Mouse (Mus musculus) embryonic facial prominence, embryonic 15.5 days (tissue): ENCODE measurements around the gene Msrb1. TPM values are rescaled to one million over a fixed set of nuclear protein-coding genes. Genes with fewer than 3 reads are reported as not detected.

ENCODE experiments used
- ATAC-seq: fragments of 200-750 bp; cut with Nextera tagmentation; 2 replicates; pipeline ENCODE4 v1.8.0; 2017; ENCODE audit warnings: low read depth, moderate TSS enrichment; ENCODE audit not compliant: insufficient number of reproducible peaks, low FRiP score, low TSS enrichment
- H3K27ac ChIP-seq: fragments of 300-500 bp; sonication (generic); replicated peaks from 2 replicates; pipeline ENCODE4 v1.5.1; 2015; ENCODE audit warnings: mild to moderate bottlenecking, inconsistent platforms
- H3K27me3 ChIP-seq: fragments of 300-500 bp; sonication (generic); 2 replicates; pipeline ENCODE4 v1.6.1; 2015; ENCODE audit warnings: inconsistent platforms
- H3K36me3 ChIP-seq: fragments of 300-500 bp; sonication (generic); 2 replicates; pipeline ENCODE4 v1.6.1; 2015; ENCODE audit warnings: mild to moderate bottlenecking, inconsistent platforms
- H3K4me1 ChIP-seq: fragments of 300-500 bp; sonication (generic); 2 replicates; pipeline ENCODE4 v1.6.1; 2015; ENCODE audit warnings: inconsistent platforms
- H3K4me2 ChIP-seq: fragments of 300-500 bp; sonication (generic); replicated peaks from 2 replicates; pipeline ENCODE4 v1.6.1; 2015; ENCODE audit warnings: mild to moderate bottlenecking, inconsistent platforms
- H3K4me3 ChIP-seq: fragments of 300-500 bp; sonication (generic); replicated peaks from 2 replicates; pipeline ENCODE4 v1.5.1; 2015; ENCODE audit warnings: mild to moderate bottlenecking, inconsistent platforms
- H3K9ac ChIP-seq: fragments of 300-500 bp; sonication (generic); 2 replicates; pipeline ENCODE4 v1.6.1; 2015; ENCODE audit warnings: inconsistent platforms
- H3K9me3 ChIP-seq: fragments of 300-500 bp; sonication (generic); replicated peaks from 2 replicates; pipeline ENCODE4 v1.6.1; 2016; ENCODE audit warnings: inconsistent platforms
- WGBS: fragments of 180-500 bp; shearing (Covaris S2); methylation state at CpG from one replicate; pipeline ENCODE4 v1.1.7; 2015; 5-methylcytosine and 5-hydroxymethylcytosine counted together
- polyA plus RNA-seq: library from polyadenylated mRNA; unstranded; fragments of >200 nt; fragmentation: Nextera tagmentation; extraction: Ambion mirVana; gene quantifications from 2 replicates; pipeline ENCODE4 v1.2.1, GENCODE M21; 2015

Gene Msrb1
- polyA plus RNA-seq, 1 experiment from 2014 or later, result 26.6 TPM

DNA sequence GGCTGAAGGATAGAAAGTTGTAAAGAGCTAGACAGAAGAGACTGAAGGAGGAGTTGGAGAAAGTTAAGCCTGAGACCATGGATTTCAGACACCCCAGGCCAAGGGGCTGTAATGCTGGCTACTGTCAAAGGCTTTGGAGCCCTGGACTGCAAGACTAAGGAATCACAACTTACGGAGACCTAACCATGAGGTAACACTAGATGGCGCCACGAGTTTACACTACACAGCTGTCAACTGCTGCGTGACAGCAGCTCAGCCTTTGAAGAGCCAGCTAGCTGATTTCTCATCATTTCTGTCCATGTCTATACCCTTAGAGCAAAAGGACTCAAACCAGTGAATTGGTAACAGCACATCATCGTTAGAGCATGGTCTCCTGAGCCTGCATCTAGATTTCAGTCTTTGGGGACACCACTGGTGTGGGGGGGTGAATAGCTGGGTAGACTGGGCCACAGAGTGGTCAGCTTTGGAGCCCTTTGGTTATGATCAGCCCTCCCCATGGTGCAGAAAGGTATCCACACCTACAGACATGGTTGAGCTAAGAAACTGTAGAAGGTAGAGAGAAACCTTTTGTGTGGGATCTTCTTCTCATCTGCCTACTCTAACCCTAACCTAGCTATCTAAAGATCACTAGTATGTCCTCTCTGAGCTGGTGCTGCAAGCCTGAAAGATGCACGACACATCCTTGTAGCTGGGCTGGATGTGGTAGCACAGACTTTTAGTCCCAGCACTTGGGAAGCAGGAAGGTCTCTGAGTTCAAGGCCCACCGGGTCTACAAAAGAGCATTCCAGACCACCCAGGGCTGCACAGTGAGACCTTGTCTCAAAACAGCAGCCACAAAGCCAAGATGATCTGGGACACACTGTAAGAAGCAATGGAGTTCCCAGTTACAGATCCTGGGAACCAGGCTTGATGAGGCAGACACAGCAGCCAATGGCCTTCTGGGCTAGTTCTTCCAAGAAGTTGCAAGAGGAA lies 9.4 kb downstream of the Msrb1 start:
- 17% methylated on average over 7 of the region's 7 CpGs for WGBS

DNA sequence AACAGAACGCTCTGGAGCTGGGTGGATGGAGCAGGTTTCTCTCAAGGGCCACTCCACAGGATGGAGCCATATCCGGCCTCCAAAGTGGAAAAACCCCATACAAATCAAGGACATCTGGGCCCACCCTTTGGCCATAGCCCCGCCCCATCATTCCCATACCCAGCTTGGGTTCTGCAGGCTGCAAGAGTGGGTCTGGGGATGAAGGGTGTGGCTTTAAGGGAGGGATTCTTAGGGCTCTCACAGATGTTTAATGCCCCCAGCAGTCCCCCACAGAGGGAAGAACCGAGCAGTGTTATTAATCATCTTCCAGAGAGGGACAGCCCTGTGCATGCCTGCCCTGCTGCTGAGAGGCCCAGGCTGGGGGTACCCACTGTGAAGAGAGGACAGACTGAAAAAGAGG lies 10.5 kb downstream of the Msrb1 start:
- H3K4me3 ChIP-seq, result no peak overlapping the region
- H3K4me1 ChIP-seq, result peaks cover 32% of the 10 kb centered on the region
- WGBS, result 18% methylated on average over 4 of the region's 4 CpGs
- peaks cover 7% of the 10 kb centered on the region; the same call in 1 of the 2 replicates for H3K36me3 ChIP-seq
- no peak overlapping the region for H3K9ac ChIP-seq
- no peak overlapping the region for H3K4me2 ChIP-seq
- ATAC-seq, result peak; percentile 79
- H3K27me3 ChIP-seq, result peaks cover 17% of the 10 kb centered on the region; the same call in 1 of the 2 replicates
- H3K9me3 ChIP-seq, result no peaks in the 10 kb centered on the region
- H3K27ac ChIP-seq, result peak overlapping the region; percentile 60; the same call in 1 of the 2 replicates

More for the DNA sequence above, 9.4 kb downstream of the Msrb1 start:
- no peak overlapping the region for H3K9ac ChIP-seq
- H3K4me3 ChIP-seq, result no peak overlapping the region
- H3K27me3 ChIP-seq, result peaks cover 8% of the 10 kb centered on the region; the same call in 1 of the 2 replicates
- H3K4me2 ChIP-seq, result no peak overlapping the region
- H3K27ac ChIP-seq, result peak overlapping the region; percentile 13; the same call in 1 of the 2 replicates
- no peaks in the 10 kb centered on the region for H3K9me3 ChIP-seq
- peak; percentile 61; the same call in 1 of the 2 replicates for ATAC-seq
- peaks cover 21% of the 10 kb centered on the region for H3K4me1 ChIP-seq
- H3K36me3 ChIP-seq, result peaks cover 11% of the 10 kb centered on the region; the same call in 1 of the 2 replicates

DNA sequence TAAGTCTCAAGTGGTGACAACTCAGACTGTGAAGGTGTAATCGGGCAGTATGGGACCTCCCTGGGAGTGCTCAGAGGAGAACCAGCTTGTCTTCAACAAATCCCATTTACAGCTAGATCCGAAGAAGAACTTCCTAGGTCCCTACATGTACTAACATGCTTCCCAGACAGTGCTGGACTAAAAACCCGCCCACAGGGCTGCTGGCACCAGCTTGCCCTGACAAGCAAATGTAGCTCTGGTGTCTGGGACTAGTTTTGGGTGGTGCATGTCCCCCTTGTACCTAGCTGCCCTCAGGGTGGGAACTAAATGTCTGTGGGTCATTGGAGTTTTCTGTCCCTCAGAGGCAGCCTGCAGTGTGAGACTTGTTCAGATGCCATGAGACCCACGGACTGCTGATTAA lies 15.1 kb downstream of the Msrb1 start:
- peaks cover 61% of the 10 kb centered on the region for H3K4me1 ChIP-seq
- H3K9me3 ChIP-seq, result no peaks in the 10 kb centered on the region
- H3K4me3 ChIP-seq, result no peak overlapping the region; the same call in 1 of the 2 replicates
- ATAC-seq, result no peak
- H3K4me2 ChIP-seq, result peak overlapping the region; percentile 38
- 13% methylated on average over 4 of the region's 4 CpGs for WGBS
- H3K27ac ChIP-seq, result peak overlapping the region; percentile 51; the same call in 1 of the 2 replicates
- H3K36me3 ChIP-seq, result no peaks in the 10 kb centered on the region
- H3K9ac ChIP-seq, result no peak overlapping the region
- H3K27me3 ChIP-seq, result peaks cover 44% of the 10 kb centered on the region

DNA sequence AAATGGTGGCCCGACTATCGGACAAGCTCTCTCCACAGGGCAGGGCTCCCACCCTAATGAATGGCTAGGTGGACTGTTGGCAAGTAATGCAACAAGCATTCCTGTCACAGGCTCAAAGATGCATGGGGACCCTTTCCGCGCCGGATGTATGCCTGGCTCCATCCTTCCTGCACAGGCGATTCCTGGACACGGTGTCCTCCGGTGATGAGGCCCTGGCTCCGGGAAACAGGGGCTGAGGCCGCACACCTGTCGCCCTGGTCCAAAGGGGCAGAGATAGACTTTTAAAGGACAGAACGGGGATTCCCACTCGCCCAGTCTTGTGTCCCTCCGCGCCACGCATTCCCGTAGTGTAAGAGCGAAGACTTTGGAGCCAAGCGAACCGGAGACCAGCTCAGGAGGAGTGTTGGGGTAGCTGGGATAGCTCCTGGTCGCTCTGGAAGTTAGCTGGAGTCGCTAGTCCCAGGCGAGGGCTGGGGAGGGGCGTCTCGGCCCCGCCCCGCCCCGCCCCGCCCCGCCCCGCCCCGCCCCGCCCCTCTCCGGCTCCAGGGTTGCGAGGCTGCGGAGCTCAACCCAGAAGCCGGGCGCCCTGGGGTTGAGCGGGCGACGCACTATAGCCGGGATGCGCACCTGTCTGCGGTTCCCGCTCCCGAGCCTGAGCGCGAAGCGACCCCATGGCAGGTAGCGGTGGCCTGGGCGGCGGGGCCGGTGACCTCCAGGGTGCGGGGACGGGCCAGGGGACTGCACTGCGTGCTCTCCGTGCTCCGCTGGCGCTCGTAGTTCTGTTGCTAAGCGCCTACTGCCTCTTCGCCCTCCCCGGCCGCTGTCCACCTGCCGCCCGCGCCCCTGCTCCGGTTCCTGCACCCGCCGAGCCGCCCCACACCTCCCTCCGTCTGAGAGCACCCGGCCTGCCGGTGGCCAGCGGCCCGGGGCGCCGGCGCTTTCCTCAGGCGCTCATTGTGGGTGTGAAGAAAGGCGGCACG lies 16.3 kb downstream of the Msrb1 start, which contains the start of gene Hs3st6:
Hs3st6 (plus strand) TSS at position 574 of the 980 bp plus-strand sequence.
- ATAC-seq, result peak; percentile 80
- Histone ChIP-seq H3K4me1 (peaks cover 56% of the 10 kb centered on the region), H3K9me3 (no peaks in the 10 kb centered on the region), H3K36me3 (no peaks in the 10 kb centered on the region), H3K27ac (peak within 1 kb of the TSS; percentile 74), H3K27me3 (peaks cover 44% of the 10 kb centered on the region), H3K9ac (peak within 1 kb of the TSS; percentile 57), H3K4me2 (peak within 1 kb of the TSS; percentile 95), H3K4me3 (peak within 1 kb of the TSS; percentile 60)
- WGBS, result under 1% methylated on average over 68 of the region's 82 CpGs

DNA sequence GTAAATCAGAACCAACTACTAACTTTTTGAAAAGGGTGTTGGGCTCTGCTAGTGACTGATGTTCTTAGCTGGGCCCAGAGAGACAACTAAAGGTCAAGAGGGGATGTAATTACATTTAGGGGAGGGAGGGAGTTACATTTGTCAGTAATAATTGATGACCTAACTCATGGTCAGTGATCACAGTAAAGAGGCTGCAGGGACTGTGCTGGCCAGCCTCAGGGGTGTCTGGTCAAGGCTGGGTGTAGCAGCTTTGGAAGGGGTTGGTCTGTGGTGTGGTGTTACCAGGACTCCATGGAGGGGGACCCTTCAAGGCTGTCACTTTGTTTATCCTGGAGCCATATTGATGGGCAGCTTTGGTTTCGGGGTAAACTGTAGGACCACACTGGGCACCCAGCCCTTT lies 21.0 kb downstream of the Msrb1 start:
- no peak for ATAC-seq
- no peak overlapping the region for H3K4me3 ChIP-seq
- H3K27ac ChIP-seq, result no peak overlapping the region
- H3K4me2 ChIP-seq, result no peak overlapping the region
- H3K4me1 ChIP-seq, result peaks cover 57% of the 10 kb centered on the region
- WGBS, result 87% methylated on average over 1 of the region's 1 CpGs
- peaks cover 24% of the 10 kb centered on the region for H3K27me3 ChIP-seq
- H3K9ac ChIP-seq, result no peak overlapping the region
- H3K9me3 ChIP-seq, result no peaks in the 10 kb centered on the region
- H3K36me3 ChIP-seq, result no peaks in the 10 kb centered on the region

DNA sequence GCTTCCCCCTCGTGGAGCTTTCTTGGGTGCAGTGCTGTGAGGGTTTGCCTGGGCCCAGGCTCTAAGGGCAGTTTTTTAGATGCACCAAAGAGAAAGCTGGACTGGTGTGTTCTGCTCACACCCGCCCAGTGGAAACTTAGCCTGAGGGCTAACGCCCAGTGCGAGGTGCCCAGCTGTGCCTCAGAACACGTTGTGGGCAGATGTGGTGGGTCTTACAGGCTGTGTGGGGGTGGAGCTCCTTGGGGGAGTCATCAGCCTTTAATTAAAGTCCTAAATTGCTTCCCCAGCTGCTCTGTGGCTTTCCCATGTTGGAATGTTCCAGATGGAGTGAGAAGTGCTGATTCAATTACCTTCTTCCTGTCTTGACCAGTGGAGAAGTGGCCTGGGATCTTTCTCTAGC lies 24.7 kb downstream of the Msrb1 start:
- peak overlapping the region; percentile 51 for H3K27ac ChIP-seq
- H3K4me1 ChIP-seq, result peaks cover 46% of the 10 kb centered on the region
- H3K9me3 ChIP-seq, result no peaks in the 10 kb centered on the region
- H3K27me3 ChIP-seq, result no peaks in the 10 kb centered on the region
- H3K36me3 ChIP-seq, result no peaks in the 10 kb centered on the region
- ATAC-seq, result peak; percentile 78
- 25% methylated on average over 5 of the region's 5 CpGs for WGBS
- H3K9ac ChIP-seq, result no peak overlapping the region
- no peak overlapping the region for H3K4me2 ChIP-seq
- no peak overlapping the region for H3K4me3 ChIP-seq

DNA sequence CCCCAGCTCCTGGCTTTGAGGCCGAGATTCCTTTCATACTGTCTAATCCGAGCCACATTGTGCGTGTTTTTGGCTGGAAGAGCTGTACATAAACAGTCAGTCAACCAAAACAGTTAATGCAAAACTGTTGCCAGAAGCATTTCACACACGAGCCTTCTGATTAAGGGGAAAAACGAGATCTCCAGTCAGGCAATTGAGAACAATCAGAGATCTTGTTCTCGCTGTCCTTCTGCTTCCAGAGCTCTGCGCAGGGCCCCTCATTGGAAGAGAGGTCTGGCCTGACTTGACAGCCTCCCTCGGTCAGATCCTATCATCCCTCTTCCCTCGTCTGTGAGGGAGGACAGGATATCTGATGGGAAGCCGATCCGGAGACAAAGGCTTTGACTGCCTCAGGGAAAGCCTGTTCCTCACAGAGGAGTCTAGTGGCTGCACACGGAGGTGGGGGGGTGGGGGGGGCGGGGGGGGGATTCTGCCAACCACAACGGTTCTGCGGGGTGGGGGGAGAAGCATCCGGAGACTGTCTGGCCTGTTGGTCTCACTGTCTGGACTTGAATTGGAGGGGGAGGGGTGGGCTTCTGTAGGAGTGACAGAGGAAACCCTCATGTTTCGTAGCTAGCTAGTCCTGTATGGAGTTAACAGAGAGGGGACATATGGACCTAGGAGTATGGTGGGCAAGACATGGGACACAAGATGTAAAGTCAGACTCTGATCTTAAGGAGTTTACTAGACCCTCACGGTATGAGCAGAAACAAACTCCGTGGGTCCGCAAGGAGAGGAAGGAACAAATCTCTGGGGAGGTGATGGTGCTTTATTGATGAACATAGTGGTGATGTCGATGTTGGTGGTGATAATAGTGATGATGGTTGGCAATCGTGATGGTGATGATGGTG lies 28.8 kb downstream of the Msrb1 start:
- Histone ChIP-seq H3K4me2 (peak overlapping the region; percentile 23), H3K9ac (no peak overlapping the region), H3K4me3 (no peak overlapping the region), H3K9me3 (no peaks in the 10 kb centered on the region), H3K36me3 (no peaks in the 10 kb centered on the region), H3K27me3 (no peaks in the 10 kb centered on the region), H3K4me1 (peaks cover 53% of the 10 kb centered on the region), H3K27ac (peak overlapping the region; percentile 75)
- peak; percentile 56 for ATAC-seq
- WGBS, result 24% methylated on average over 21 of the region's 22 CpGs

DNA sequence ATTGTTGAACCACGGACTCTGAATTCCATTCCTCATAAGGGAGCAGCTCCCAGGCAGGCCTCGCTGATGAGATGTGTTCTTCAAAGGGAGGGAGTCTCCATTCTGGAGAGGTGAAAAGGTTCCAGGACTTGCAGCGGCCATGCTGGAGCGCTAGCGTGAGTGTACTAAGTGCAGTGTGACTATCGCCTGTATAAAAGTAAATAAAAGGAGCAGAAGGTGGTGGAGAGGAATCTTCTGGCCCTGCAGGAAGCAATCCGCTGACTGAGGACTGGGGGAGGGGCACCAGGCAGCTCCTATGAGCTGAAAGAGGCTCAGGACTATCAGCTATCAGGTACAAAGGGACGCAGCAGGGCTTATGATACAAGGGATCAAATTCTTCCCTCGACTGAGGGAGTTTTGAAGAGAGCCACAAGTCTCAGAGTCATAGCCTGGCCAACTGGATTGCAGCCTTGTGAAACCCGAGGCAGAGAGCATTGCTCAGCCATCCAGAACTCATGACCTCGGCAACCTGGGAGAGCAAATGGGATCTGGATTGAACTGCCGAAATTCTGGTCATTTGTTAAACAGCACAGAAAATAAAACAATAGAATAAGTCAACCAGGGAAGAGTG lies 29.9 kb downstream of the Msrb1 start:
- peaks cover 46% of the 10 kb centered on the region for H3K4me1 ChIP-seq
- WGBS, result 34% methylated on average over 12 of the region's 12 CpGs
- no peaks in the 10 kb centered on the region for H3K27me3 ChIP-seq
- H3K27ac ChIP-seq, result 0 out of 2 replicates have a peak overlapping the region, but pooled peaks have one; percentile 75
- H3K36me3 ChIP-seq, result no peaks in the 10 kb centered on the region
- no peak overlapping the region for H3K4me3 ChIP-seq
- no peak overlapping the region for H3K9ac ChIP-seq
- ATAC-seq, result no peak
- H3K9me3 ChIP-seq, result no peaks in the 10 kb centered on the region
- no peak overlapping the region for H3K4me2 ChIP-seq

DNA sequence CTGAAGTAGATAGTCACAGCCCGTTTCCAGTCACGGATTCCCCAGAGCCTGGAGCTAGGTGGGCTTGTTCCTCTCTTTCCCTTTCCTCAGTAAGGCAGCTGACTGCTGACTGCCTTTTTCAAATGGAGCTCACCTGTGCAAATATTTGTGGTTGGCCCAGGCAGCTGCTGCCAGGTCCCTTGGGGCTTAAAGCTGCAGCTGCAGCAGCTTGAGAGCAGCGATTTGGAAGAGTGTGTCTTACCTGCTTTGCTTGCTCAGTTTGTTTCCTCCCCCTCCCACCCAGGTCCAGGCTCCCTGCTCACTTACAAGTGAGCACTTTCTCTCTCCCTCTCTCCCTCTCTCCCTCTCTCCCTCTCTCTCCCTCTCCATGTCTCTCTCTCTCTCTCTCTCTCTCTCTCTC lies 32.7 kb downstream of the Msrb1 start:
- Histone ChIP-seq H3K9ac (no peak overlapping the region), H3K9me3 (no peaks in the 10 kb centered on the region), H3K4me2 (no peak overlapping the region), H3K4me3 (no peak overlapping the region), H3K27me3 (no peaks in the 10 kb centered on the region), H3K4me1 (peaks cover 40% of the 10 kb centered on the region), H3K36me3 (no peaks in the 10 kb centered on the region), H3K27ac (no peak overlapping the region)
- 27% methylated on average over 3 of the region's 3 CpGs for WGBS
- ATAC-seq, result no peak

DNA sequence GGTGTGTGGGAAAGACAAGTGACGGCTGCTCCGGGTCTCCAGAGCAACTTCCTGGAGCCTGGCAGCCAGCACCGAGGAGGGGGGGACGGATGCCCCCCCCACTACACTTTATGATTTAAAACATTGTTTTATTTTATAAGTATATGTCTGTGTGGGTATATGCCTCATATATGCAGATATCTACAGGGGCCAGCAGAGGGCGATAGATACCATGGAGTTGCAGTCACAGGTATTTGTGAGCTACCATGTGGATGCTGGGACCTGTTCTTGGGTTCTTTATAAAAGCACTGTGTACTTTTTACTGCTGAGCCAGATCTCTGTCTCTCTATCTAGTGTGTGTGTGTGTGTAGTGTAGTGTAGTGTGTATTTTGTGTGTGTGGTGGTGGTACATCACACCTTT lies 36.8 kb downstream of the Msrb1 start:
- Histone ChIP-seq H3K4me3 (no peak overlapping the region), H3K9me3 (no peaks in the 10 kb centered on the region), H3K4me2 (no peak overlapping the region), H3K27ac (no peak overlapping the region), H3K36me3 (no peaks in the 10 kb centered on the region), H3K9ac (no peak overlapping the region), H3K27me3 (no peaks in the 10 kb centered on the region), H3K4me1 (peaks cover 14% of the 10 kb centered on the region)
- 78% methylated on average over 5 of the region's 5 CpGs for WGBS
- ATAC-seq, result no peak
